Mouse (Mus musculus): ENCODE data around the gene Cidec. TPM values are rescaled to one million over a fixed set of nuclear protein-coding genes. Genes with fewer than 3 reads are reported as not detected.

Cidec gene
- polyA plus RNA-seq, 1 experiment from 2014 or later, result not detected

DNA sequence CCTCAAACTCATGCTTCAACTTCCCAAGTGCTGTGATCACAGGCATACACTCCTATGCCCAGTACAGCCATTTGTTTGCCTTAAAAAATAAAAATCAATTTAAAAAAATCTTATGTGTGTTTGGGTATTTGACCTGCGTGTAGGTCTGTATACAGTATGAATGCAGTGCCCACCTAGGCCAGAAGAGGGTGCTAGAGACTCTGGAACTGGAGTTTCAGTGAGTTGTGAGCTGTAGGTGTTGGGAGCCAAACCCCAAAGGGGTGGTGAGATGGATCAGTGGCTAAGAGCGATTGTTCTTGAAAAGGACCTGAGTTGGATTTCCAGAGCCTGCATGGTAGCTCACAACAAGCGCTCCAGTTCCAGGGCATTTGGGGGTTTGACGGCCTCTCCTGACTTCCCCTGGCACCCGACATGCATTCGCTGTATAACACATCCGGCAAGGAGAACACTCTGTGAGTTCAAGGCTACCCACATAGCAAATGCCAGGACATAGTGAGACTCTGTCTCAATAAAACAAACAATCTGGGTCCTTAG lies 5.7 kb upstream of the Cidec start:
- Histone ChIP-seq H3K27ac (ENCODE audit: low read depth, low read length) (no peak overlapping the region), H3K4me3 (ENCODE audit: low read depth, low read length) (no peak overlapping the region), H3K9ac (ENCODE audit: low read length) (no peak overlapping the region), H3K9me3 (ENCODE audit: control insufficient read depth, low read length) (no peaks in the 10 kb centered on the region), H3K27me3 (ENCODE audit: control insufficient read depth, insufficient read depth, low read length) (no peaks in the 10 kb centered on the region), H3K36me3 (ENCODE audit: control insufficient read depth, insufficient read depth, low read length) (no peaks in the 10 kb centered on the region), H3K4me1 (replicated peaks; ENCODE audit: control insufficient read depth, insufficient read depth, low read length) (peaks cover 4% of the 10 kb centered on the region; the same call in 1 of the 2 replicates), H3K4me2 (ENCODE audit: low read depth, low read length, severe bottlenecking) (no peak overlapping the region)
- 56% methylated on average over 7 of the region's 7 CpGs for WGBS
- DNase-seq (ENCODE audit: low spot score) (peak; percentile 86), ATAC-seq (replicated peaks; ENCODE audit: low FRiP score) (no peak)

DNA sequence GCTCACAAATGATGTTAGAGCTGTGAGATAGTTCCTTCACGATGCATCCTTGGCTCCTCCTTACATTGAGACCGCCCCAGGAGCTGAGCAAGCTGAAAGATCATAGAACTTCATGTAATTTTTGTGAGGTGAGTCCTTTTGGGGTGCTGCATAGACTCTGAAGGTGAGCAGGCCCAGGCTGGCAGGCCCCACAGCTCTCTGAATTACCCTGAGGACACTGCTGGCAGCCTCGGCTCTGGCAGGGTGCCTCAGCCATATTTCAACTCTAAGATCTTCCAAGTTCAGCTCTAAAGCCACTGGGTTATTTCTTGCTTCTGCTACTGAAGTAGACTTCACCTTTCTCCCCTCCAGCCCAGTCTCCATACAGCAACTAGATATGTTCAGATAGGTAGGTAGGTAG lies 5.1 kb upstream of the Cidec start:
- ATAC-seq (replicated peaks; ENCODE audit: low FRiP score) (no peak), DNase-seq (ENCODE audit: low spot score) (no peak)
- Histone ChIP-seq H3K4me1 (replicated peaks; ENCODE audit: control insufficient read depth, insufficient read depth, low read length) (peaks cover 4% of the 10 kb centered on the region; the same call in 1 of the 2 replicates), H3K27ac (ENCODE audit: low read depth, low read length) (no peak overlapping the region), H3K9ac (ENCODE audit: low read length) (no peak overlapping the region), H3K4me3 (ENCODE audit: low read depth, low read length) (no peak overlapping the region), H3K9me3 (ENCODE audit: control insufficient read depth, low read length) (no peaks in the 10 kb centered on the region), H3K27me3 (ENCODE audit: control insufficient read depth, insufficient read depth, low read length) (no peaks in the 10 kb centered on the region), H3K4me2 (ENCODE audit: low read depth, low read length, severe bottlenecking) (no peak overlapping the region), H3K36me3 (ENCODE audit: control insufficient read depth, insufficient read depth, low read length) (no peaks in the 10 kb centered on the region)
- WGBS, result 91% methylated on average over 3 of the region's 3 CpGs

- WGBS, result 70% methylated on average over 12 of the region's 12 CpGs
- Histone ChIP-seq H3K27ac (ENCODE audit: low read depth, low read length) (no peak overlapping the region), H3K27me3 (ENCODE audit: control insufficient read depth, insufficient read depth, low read length) (no peaks in the 10 kb centered on the region), H3K36me3 (ENCODE audit: control insufficient read depth, insufficient read depth, low read length) (no peaks in the 10 kb centered on the region), H3K4me1 (replicated peaks; ENCODE audit: control insufficient read depth, insufficient read depth, low read length) (peaks cover 4% of the 10 kb centered on the region; the same call in 1 of the 2 replicates), H3K4me2 (ENCODE audit: low read depth, low read length, severe bottlenecking) (no peak overlapping the region), H3K9ac (ENCODE audit: low read length) (no peak overlapping the region), H3K4me3 (ENCODE audit: low read depth, low read length) (no peak overlapping the region), H3K9me3 (ENCODE audit: control insufficient read depth, low read length) (no peaks in the 10 kb centered on the region)
- ATAC-seq (replicated peaks; ENCODE audit: low FRiP score) (no peak), DNase-seq (ENCODE audit: low spot score) (peak; percentile 33)
These were observed 3.3 kb upstream of the Cidec start for GRCm38 (mm10) chr6:113438721-113439430.

GRCm38 (mm10) chr6:113437135-113437534 lies 1.6 kb upstream of the Cidec start:
- H3K36me3 ChIP-seq (ENCODE audit: control insufficient read depth, insufficient read depth, low read length), result no peaks in the 10 kb centered on the region
- no peak overlapping the region for H3K27ac ChIP-seq (ENCODE audit: low read depth, low read length)
- ATAC-seq (replicated peaks; ENCODE audit: low FRiP score) (no peak), DNase-seq (ENCODE audit: low spot score) (peak; percentile 24)
- no peaks in the 10 kb centered on the region for H3K27me3 ChIP-seq (ENCODE audit: control insufficient read depth, insufficient read depth, low read length)
- 0 out of 2 replicates have a peak, but pooled peaks cover 2% of the 10 kb centered on the region for H3K4me1 ChIP-seq (replicated peaks; ENCODE audit: control insufficient read depth, insufficient read depth, low read length)
- no peak overlapping the region for H3K4me3 ChIP-seq (ENCODE audit: low read depth, low read length)
- 82% methylated on average over 12 of the region's 12 CpGs for whole genome bisulfite sequencing
- H3K9ac ChIP-seq (ENCODE audit: low read length), result no peak overlapping the region
- H3K4me2 ChIP-seq (ENCODE audit: low read depth, low read length, severe bottlenecking), result no peak overlapping the region
- H3K9me3 ChIP-seq (ENCODE audit: control insufficient read depth, low read length), result no peaks in the 10 kb centered on the region

DNA sequence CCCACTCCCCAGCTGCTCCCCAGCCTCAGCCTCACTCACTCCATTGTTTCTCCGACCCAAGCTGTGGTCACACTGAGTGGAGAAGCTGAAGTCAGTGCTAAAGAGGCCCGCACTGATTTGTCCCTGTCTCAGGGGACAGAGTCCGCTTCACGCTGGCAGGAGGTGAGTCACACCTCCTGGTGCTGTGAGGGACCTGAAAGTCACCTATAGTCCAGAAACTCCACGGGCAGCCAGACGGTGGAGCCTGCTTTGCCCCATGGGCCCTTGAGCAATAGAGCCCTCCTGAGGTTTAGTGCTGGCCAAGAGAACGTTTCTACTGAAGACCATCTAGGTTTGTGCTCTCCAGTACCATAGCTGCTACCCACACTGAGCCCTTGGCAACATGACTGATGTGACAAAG lies 869 bp downstream of the Cidec start:
- Histone ChIP-seq H3K4me3 (ENCODE audit: low read depth, low read length) (no peak overlapping the region), H3K4me2 (ENCODE audit: low read depth, low read length, severe bottlenecking) (no peak overlapping the region), H3K27ac (ENCODE audit: low read depth, low read length) (no peak overlapping the region), H3K4me1 (replicated peaks; ENCODE audit: control insufficient read depth, insufficient read depth, low read length) (no peaks in the 10 kb centered on the region), H3K36me3 (ENCODE audit: control insufficient read depth, insufficient read depth, low read length) (no peaks in the 10 kb centered on the region), H3K9me3 (ENCODE audit: control insufficient read depth, low read length) (no peaks in the 10 kb centered on the region), H3K27me3 (ENCODE audit: control insufficient read depth, insufficient read depth, low read length) (no peaks in the 10 kb centered on the region), H3K9ac (ENCODE audit: low read length) (no peak overlapping the region)
- DNase-seq (ENCODE audit: low spot score) (no peak), ATAC-seq (replicated peaks; ENCODE audit: low FRiP score) (no peak)
- WGBS, result 69% methylated on average over 7 of the region's 7 CpGs

DNA sequence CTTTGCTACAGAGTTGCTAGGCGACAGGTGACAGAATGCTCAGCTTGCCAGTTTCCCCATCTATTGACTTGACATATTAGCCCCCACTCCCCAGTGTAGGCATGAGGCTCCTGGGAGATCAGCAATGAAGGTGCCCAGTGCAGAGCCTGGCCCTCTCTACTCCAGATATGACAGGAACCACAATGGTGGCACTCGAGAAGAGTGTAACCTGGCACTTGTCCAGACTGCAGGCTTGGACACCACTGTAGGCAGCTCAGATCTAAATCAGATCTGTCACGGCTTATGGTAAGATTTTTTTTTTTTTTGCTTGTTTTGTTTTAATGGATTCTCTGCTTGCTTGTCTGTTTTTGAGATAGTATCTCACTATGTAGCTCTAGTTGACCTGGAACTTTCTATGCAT lies 1.9 kb downstream of the Cidec start:
- WGBS, result 80% methylated on average over 3 of the region's 3 CpGs
- DNase-seq (ENCODE audit: low spot score) (no peak), ATAC-seq (replicated peaks; ENCODE audit: low FRiP score) (no peak)
- H3K27me3 ChIP-seq (ENCODE audit: control insufficient read depth, insufficient read depth, low read length), result no peaks in the 10 kb centered on the region
- no peak overlapping the region for H3K4me2 ChIP-seq (ENCODE audit: low read depth, low read length, severe bottlenecking)
- no peak overlapping the region for H3K4me3 ChIP-seq (ENCODE audit: low read depth, low read length)
- no peaks in the 10 kb centered on the region for H3K9me3 ChIP-seq (ENCODE audit: control insufficient read depth, low read length)
- no peak overlapping the region for H3K27ac ChIP-seq (ENCODE audit: low read depth, low read length)
- H3K4me1 ChIP-seq (replicated peaks; ENCODE audit: control insufficient read depth, insufficient read depth, low read length), result no peaks in the 10 kb centered on the region
- H3K9ac ChIP-seq (ENCODE audit: low read length), result no peak overlapping the region
- H3K36me3 ChIP-seq (ENCODE audit: control insufficient read depth, insufficient read depth, low read length), result no peaks in the 10 kb centered on the region

GRCm38 (mm10) chr6:113431801-113432200 lies 3.8 kb downstream of the Cidec start:
- Histone ChIP-seq H3K27ac (ENCODE audit: low read depth, low read length) (no peak overlapping the region), H3K4me1 (replicated peaks; ENCODE audit: control insufficient read depth, insufficient read depth, low read length) (no peaks in the 10 kb centered on the region), H3K27me3 (ENCODE audit: control insufficient read depth, insufficient read depth, low read length) (no peaks in the 10 kb centered on the region), H3K9ac (ENCODE audit: low read length) (no peak overlapping the region), H3K9me3 (ENCODE audit: control insufficient read depth, low read length) (no peaks in the 10 kb centered on the region; the same call in 1 of the 2 replicates), H3K4me2 (ENCODE audit: low read depth, low read length, severe bottlenecking) (no peak overlapping the region), H3K4me3 (ENCODE audit: low read depth, low read length) (no peak overlapping the region), H3K36me3 (ENCODE audit: control insufficient read depth, insufficient read depth, low read length) (no peaks in the 10 kb centered on the region)
- 72% methylated on average over 3 of the region's 3 CpGs for WGBS
- ATAC-seq (replicated peaks; ENCODE audit: low FRiP score) (no peak), DNase-seq (ENCODE audit: low spot score) (no peak)

- H3K9me3 ChIP-seq (ENCODE audit: control insufficient read depth, low read length), result no peaks in the 10 kb centered on the region; the same call in 1 of the 2 replicates
- no peak for ATAC-seq (replicated peaks; ENCODE audit: low FRiP score)
- H3K4me3 ChIP-seq (ENCODE audit: low read depth, low read length), result no peak overlapping the region
- H3K27ac ChIP-seq (ENCODE audit: low read depth, low read length), result no peak overlapping the region
- no peak overlapping the region for H3K4me2 ChIP-seq (ENCODE audit: low read depth, low read length, severe bottlenecking)
- no peak for DNase-seq (ENCODE audit: low spot score)
- no peak overlapping the region for H3K9ac ChIP-seq (ENCODE audit: low read length)
- H3K27me3 ChIP-seq (ENCODE audit: control insufficient read depth, insufficient read depth, low read length), result no peaks in the 10 kb centered on the region
- no peaks in the 10 kb centered on the region for H3K4me1 ChIP-seq (replicated peaks; ENCODE audit: control insufficient read depth, insufficient read depth, low read length)
- H3K36me3 ChIP-seq (ENCODE audit: control insufficient read depth, insufficient read depth, low read length), result no peaks in the 10 kb centered on the region
- 72% methylated on average over 3 of the region's 3 CpGs for WGBS
These were observed 4.7 kb downstream of the Cidec start for GRCm38 (mm10) chr6:113430846-113431245.

DNA sequence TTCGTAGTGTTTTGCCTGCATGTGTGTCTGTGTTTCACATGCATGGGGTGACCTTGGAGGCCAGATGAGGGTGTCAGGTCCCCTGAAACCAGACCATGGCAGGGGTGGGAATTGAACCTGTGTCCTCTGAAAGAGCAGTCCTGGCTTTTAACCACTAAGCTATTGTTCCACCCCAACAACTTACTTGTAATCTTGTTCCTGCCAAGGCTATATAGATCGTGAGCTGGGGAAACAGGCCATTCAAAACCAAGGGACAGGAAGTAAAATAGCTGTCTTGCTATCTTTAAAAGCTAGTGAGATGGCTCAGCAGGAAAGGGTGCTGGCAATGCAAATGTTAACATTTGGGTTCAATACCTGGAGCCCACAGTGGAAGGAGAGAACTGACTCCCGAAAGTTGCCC lies 5.6 kb downstream of the Cidec start:
- ATAC-seq (replicated peaks; ENCODE audit: low FRiP score) (no peak), DNase-seq (ENCODE audit: low spot score) (no peak)
- no peak overlapping the region for H3K4me3 ChIP-seq (ENCODE audit: low read depth, low read length)
- no peaks in the 10 kb centered on the region; the same call in 1 of the 2 replicates for H3K9me3 ChIP-seq (ENCODE audit: control insufficient read depth, low read length)
- no peaks in the 10 kb centered on the region for H3K27me3 ChIP-seq (ENCODE audit: control insufficient read depth, insufficient read depth, low read length)
- no peak overlapping the region for H3K9ac ChIP-seq (ENCODE audit: low read length)
- no peaks in the 10 kb centered on the region for H3K4me1 ChIP-seq (replicated peaks; ENCODE audit: control insufficient read depth, insufficient read depth, low read length)
- H3K4me2 ChIP-seq (ENCODE audit: low read depth, low read length, severe bottlenecking), result no peak overlapping the region
- no peaks in the 10 kb centered on the region for H3K36me3 ChIP-seq (ENCODE audit: control insufficient read depth, insufficient read depth, low read length)
- no peak overlapping the region for H3K27ac ChIP-seq (ENCODE audit: low read depth, low read length)
- WGBS, result 73% methylated on average over 3 of the region's 3 CpGs
